Mouse (Mus musculus) monocyte, adult 5-6 weeks (primary cell): ENCODE results near the gene Tead1. TPM values are rescaled to one million over a fixed set of nuclear protein-coding genes. Genes with fewer than 3 reads are reported as not detected.

Source experiments
- ATAC-seq: fragments of 153-309, 156-312 bp; replicated peaks from 2 replicates; pipeline ENCODE4 v1.8.0; 2017; ENCODE audit warnings: mild to moderate bottlenecking; ENCODE audit not compliant: low TSS enrichment, insufficient number of reproducible peaks, severe bottlenecking, poor library complexity, low FRiP score
- total RNA-seq: library from RNA; stranded (forward); fragments of 200-1000, 200-491, 200-594 nt; gene quantifications from 3 replicates; pipeline ENCODE4 v1.2.3, GENCODE M21; 2017

Gene Tead1
- total RNA-seq, 1 experiment from 2014 or later = not detected

- ATAC-seq = no peak
These were observed 5.8 kb downstream of the Tead1 start for GRCm38 (mm10) chr7:112684626-112685561.

GRCm38 (mm10) chr7:112685993-112686392, 6.9 kb downstream of the Tead1 start:
- ATAC-seq = no peak

GRCm38 (mm10) chr7:112686586-112686985, 7.5 kb downstream of the Tead1 start:
- no peak for ATAC-seq

DNA sequence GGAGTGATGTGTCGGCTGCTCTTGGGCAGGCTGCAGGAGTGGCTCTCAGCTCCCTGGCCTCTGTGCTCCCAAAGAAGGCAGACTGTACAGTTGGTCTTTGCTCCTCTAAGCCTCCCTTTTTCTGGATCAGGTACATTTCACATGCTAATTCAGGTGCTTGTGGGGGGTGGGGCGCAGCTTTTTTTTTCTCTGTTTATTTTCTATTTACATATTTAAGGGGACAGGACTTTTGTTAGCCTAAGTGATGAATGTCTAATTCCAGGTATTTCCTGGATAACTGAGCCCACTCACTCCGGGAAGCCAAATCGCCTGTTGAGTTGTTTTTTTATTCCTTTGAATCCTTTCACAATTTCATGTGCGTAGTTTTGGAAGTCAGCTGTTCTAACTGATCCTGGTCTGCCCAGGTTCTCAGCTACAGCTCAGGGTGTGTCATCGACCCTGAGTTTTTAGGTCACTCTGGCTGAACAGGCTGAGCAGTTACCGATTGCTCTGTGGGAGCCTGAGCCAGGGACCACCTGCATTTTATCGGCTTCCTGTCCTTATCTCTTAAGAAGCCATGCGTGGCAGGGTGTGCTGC, 9.4 kb downstream of the Tead1 start:
- no peak for ATAC-seq

DNA sequence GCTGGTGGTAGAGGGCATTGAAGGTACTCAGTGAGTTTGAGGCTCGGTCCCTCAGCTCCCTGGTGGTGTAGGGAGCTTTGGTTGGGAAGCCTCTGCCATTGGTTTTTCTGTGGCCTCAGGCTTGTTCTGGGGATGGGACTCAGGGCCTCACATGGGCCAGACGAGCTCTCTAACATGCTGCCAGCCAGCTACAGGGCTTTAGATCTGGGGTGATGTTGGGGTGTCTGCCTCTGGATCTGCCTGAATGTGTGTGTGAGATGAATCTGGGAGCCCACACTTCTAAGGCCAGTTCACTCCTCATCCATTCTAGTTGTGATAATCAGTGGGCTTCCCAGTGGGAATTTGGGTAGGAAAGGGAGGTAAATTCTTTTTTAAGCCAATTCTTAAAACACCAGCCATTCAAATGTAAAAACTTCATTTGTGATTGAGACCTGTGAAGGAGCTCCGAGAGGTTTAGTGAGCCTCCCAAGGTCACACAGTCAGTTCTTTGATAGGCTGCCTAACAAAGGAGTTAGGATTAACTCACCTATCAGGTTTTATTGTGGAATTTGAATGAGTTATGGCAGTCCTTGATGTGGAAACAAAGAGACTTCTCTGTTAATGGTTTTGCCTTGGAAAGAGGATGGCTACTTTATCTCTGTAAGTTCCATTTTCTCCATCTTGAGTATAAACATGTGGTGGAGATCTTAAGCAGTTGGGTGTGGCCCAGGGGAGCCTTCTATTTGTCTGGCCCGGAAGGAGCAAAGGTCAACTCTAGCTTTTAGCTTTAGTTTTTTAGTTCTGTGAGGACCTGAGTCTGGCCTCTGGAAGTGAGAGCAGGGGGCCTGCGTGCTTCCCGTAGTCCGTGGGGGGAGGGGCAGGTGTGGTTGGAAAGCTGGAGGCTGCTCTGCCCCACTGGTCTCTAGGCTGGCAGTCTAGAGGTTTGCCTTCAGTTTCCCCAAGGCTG, 12.0 kb downstream of the Tead1 start:
- ATAC-seq = no peak

- no peak for ATAC-seq
These were observed 14.4 kb downstream of the Tead1 start for GRCm38 (mm10) chr7:112693566-112693965.

DNA sequence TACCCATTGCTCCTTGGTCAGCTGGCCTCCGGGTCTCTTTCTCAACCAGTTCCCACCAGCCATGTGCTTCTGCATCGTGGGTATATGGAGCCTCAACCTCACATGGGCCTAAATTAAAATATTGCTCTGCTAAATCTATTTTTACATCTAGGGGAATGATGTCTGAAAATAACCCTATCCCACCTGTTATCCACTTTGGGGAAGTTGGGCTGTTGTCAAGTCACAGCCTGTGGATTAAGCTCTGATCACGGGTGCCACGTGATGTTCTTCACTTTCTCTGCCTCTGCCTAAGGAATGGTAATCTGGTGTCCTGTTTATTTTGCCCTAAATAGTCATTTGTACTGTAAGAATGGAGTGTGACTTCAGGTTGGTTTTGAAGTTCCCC, 17.7 kb downstream of the Tead1 start:
- no peak for ATAC-seq

- no peak for ATAC-seq
These were observed 18.2 kb downstream of the Tead1 start for GRCm38 (mm10) chr7:112697162-112697841.

- no peak for ATAC-seq
These were observed 21.0 kb downstream of the Tead1 start for GRCm38 (mm10) chr7:112700082-112700481.

DNA sequence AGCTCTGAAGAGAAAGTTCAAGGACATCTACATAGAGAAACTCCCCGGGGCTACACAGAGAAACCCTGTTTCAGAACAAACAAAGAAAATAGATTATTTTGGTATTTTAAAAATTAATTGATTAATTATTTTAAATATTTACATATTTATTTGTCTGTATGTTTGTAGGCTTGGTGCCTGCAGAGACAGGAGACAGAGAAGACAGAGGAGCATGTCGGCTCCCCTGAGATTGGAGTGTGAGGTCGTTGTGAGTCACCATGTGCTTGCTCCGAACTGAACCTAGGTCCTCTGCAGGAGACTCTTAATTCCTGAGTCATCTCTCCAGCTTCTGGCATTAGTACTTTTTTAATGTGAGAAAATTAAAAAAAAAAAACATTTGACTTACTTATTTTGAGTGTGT, 24.2 kb downstream of the Tead1 start:
- ATAC-seq = no peak

- ATAC-seq = no peak
These were observed 26.8 kb downstream of the Tead1 start for GRCm38 (mm10) chr7:112705870-112706269.

DNA sequence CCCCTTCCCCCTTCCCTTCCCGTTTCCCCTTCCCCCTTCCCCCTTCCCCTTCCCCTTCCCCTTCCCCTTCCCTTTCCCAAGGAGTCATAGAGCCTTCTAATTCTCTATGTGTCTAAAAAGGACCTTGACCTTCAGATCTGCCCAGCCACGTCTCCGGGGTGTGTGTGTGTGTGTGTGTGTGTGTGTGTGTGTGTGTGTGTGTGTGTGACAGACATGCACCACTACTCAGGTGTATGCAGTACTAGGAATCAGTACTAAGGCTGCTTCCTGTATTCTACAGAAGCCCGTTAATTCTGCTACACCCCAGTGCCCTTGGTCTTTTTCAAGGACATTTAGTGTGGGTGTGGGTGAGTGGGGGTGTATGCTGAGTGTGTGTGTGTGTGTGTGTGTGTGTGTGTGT, 27.6 kb downstream of the Tead1 start:
- no peak for ATAC-seq

DNA sequence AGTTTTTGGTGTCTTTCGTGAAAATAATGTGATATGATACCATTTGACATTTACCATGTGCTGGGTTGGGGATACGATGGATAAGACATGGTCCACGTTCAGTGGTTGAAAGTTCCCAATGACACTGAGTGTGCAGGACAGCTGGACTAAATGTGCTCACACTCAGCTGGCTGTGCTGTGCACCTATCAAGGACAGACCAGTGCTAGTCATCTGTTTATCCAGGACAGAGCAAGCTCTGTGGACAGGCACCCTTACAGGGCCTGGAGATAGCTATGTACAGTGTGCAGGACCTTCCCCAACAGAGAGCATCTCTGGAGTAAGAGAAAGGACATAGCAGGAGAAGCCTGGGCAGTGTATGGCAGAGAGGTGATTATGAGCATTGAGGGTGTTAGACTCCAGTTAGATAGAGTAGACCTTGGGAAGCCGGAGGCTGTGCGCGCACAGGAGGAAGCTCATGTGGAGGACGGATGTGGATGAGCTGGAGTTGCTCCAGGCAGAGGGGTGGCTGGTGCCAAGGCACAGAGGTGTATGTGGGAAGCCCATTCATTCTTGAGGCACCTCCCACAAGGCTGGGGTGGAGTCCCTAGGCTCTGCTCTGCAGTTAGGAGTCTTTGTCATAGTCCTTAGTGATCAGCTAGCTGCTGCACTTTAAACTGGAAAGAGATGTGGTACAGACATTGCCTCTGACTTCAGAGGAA, 31.4 kb downstream of the Tead1 start:
- ATAC-seq = no peak

- no peak for ATAC-seq
These were observed 32.9 kb downstream of the Tead1 start for GRCm38 (mm10) chr7:112711977-112712376.

DNA sequence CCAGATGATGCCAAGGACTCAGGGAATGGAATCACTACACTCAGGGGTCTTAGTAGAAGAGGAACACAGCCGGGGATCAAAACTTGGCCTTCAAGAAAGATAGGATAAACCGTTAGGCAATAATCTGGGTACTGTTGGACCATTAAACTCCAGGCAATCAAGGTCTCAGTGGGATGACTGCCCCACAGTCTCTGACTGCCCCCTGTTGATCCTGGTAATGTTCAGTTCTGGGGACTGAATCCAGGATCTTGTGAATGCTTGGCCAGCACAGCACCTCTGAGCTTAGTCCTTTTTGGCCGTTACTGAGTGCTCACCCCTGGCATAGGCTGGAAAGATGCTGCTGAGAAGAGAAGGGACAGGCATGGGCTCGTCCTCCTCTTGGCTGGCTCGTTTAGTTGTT, 34.4 kb downstream of the Tead1 start:
- ATAC-seq = no peak

DNA sequence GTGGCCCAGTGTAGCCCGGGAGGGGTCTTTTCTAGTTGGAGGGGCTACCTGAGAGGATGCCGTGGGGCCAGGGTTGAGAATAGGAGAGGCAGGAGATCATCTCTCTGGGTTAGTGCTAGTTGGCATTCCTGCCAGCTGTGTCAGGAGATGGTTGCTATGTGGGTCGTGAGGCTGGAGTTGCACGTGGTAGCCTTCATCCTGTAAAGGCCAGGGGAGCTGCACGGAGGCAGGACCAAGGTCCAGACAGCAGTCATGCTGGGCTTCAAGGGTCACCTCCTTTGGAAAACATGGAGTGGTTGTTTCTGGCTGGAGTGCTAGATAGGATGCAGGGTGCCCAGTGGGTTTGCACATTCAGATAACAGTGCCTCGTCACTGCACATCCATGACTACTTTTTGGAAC, 35.7 kb downstream of the Tead1 start:
- no peak for ATAC-seq

GRCm38 (mm10) chr7:112716701-112717100, 37.6 kb downstream of the Tead1 start:
- ATAC-seq = no peak

- ATAC-seq = no peak
These were observed 38.6 kb downstream of the Tead1 start for GRCm38 (mm10) chr7:112717676-112718075.
